8 mouse cellular contexts compared by ENCODE assay signal in the genomic region with DNA sequence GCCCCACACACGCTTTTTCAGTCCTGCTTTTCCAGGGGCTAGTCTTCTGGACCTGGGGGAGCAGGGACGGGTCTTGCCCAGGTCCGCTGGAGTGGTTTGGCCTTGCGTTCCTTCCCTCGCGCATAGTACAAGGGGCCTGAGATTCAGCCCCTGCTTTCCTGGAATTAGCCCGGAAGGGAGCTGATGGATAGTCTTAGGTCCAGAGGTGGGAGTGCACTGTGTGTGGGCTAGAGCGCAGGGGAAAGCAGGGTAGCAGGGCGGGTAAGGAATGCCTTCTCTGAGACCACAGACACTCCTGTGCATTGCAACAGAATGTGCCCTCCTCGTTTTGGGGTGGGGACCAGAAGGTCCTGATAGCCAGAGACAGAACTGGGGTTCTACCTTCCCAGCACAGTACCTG. TPM values are rescaled to one million over a fixed set of nuclear protein-coding genes. Genes with fewer than 3 reads are reported as not detected.
A peak's percentile ranks its signal among the peaks of the same experiment; 100 is the strongest.
DNase-seq lines count a peak whose midpoint lies in the region; ATAC-seq and TF ChIP-seq lines count a peak whose summit lies in the region.

No protein-coding gene starts in this region.

- H3K4me2 ChIP-seq in kidney, postnatal 0 days (ENCODE audit: low read length) = peak overlapping the region; percentile 89
- peak overlapping the region; percentile 50 for H3K4me2 ChIP-seq in intestine, embryonic 16.5 days (ENCODE audit: low read depth, low read length)
- peak overlapping the region; percentile 78 for H3K4me2 ChIP-seq in neural tube, embryonic 12.5 days (replicated peaks)

- peaks cover 26% of the 10 kb centered on the region for H3K4me1 ChIP-seq in kidney, postnatal 0 days (replicated peaks; ENCODE audit: insufficient read depth, low read length)
- peaks cover 34% of the 10 kb centered on the region for H3K4me1 ChIP-seq in intestine, embryonic 16.5 days (ENCODE audit: control insufficient read depth, insufficient read depth, low read length)
- peaks cover 32% of the 10 kb centered on the region for H3K4me1 ChIP-seq in neural tube, embryonic 12.5 days

- no peak overlapping the region for H3K4me3 ChIP-seq in kidney, postnatal 0 days (replicated peaks; ENCODE audit: low read depth, low read length)
- H3K4me3 ChIP-seq in intestine, embryonic 16.5 days (ENCODE audit: low read length) = peak overlapping the region; percentile 71
- H3K4me3 ChIP-seq in neural tube, embryonic 12.5 days = 0 out of 2 replicates have a peak overlapping the region, but pooled peaks have one; percentile 51

- no peaks in the 10 kb centered on the region for H3K9me3 ChIP-seq in kidney, postnatal 0 days (replicated peaks; ENCODE audit: low read length)
- no peaks in the 10 kb centered on the region for H3K9me3 ChIP-seq in intestine, embryonic 16.5 days (ENCODE audit: control insufficient read depth, low read length)
- H3K9me3 ChIP-seq in neural tube, embryonic 12.5 days = no peaks in the 10 kb centered on the region

- TF ChIP-seq CTCF in kidney, postnatal 0 days (IDR thresholded peaks at IDR 0.05; ENCODE audit: low read depth) = no peak

- H3K36me3 ChIP-seq in kidney, postnatal 0 days (ENCODE audit: insufficient read depth, low read length) = peaks cover 7% of the 10 kb centered on the region
- peaks cover under 1% of the 10 kb centered on the region; the same call in 1 of the 2 replicates for H3K36me3 ChIP-seq in intestine, embryonic 16.5 days (ENCODE audit: control insufficient read depth, insufficient read depth, low read length)
- peaks cover 12% of the 10 kb centered on the region for H3K36me3 ChIP-seq in neural tube, embryonic 12.5 days

- ATAC-seq in kidney, postnatal 0 days (replicated peaks; ENCODE audit: low FRiP score, low read depth) = peak; percentile 12; the same call in 1 of the 2 replicates
- ATAC-seq in erythroblast, adult 5-6 weeks (replicated peaks; ENCODE audit: low FRiP score, poor library complexity, severe bottlenecking) = peak; percentile 4; the same call in 1 of the 2 replicates
- ATAC-seq in intestine, embryonic 16.5 days = peak; percentile 5
- ATAC-seq in neural tube, embryonic 12.5 days (ENCODE audit: low FRiP score, low read depth) = peak; percentile 18; the same call in 1 of the 2 replicates

- 12% methylated on average over 10 of the region's 10 CpGs for WGBS in kidney, postnatal 0 days
- WGBS in intestine, embryonic 16.5 days = 25% methylated on average over 10 of the region's 10 CpGs
- 44% methylated on average over 10 of the region's 10 CpGs for WGBS in neural tube, embryonic 12.5 days

- peak; percentile 72 for DNase-seq in kidney, postnatal 0 days (ENCODE audit: low spot score)
- no peak for DNase-seq in kidney, adult 18-20 months
- no peak for DNase-seq in cerebellum, adult 18-20 months
- DNase-seq in natural killer cell, adult 2 months (ENCODE audit: low spot score in 2 of 2) = no peak
- DNase-seq in urinary bladder, postnatal 14 days (ENCODE audit: low spot score) = no peak

- H3K27ac ChIP-seq in kidney, postnatal 0 days = no peak overlapping the region
- peak overlapping the region; percentile 59 for H3K27ac ChIP-seq in intestine, embryonic 16.5 days (ENCODE audit: low read length)
- H3K27ac ChIP-seq in neural tube, embryonic 12.5 days = no peak overlapping the region

- H3K9ac ChIP-seq in kidney, postnatal 0 days (ENCODE audit: low read depth, low read length) = peak overlapping the region; percentile 71
- peak overlapping the region; percentile 90 for H3K9ac ChIP-seq in intestine, embryonic 16.5 days (ENCODE audit: low read depth, low read length)
- no peak overlapping the region for H3K9ac ChIP-seq in neural tube, embryonic 12.5 days

- H3K27me3 ChIP-seq in kidney, postnatal 0 days (ENCODE audit: insufficient read depth, low read length) = no peaks in the 10 kb centered on the region
- no peaks in the 10 kb centered on the region for H3K27me3 ChIP-seq in intestine, embryonic 16.5 days (replicated peaks; ENCODE audit: control insufficient read depth, insufficient read depth, low read length)
- no peaks in the 10 kb centered on the region for H3K27me3 ChIP-seq in neural tube, embryonic 12.5 days (replicated peaks)

RNA-seq across cellular contexts. Expression of a gene that starts 0.4 kb away (rescaled TPM):
- 354 and 392 TPM in 2 replicates for polyA plus RNA-seq in kidney, postnatal 0 days (2015; fragmentation: Nextera tagmentation; extraction: Ambion mirVana)
- total RNA-seq in erythroblast, adult 5-6 weeks (2015; ENCODE audit: low replicate concordance) = 77.1 and 85.7 TPM in 2 replicates
- 20.6 and 30.2 TPM in 2 replicates for total RNA-seq in erythroblast, adult 5-6 weeks (2017; ENCODE audit: low replicate concordance)
- 736 and 778 TPM in 2 replicates for polyA plus RNA-seq in intestine, embryonic 16.5 days (2015; fragmentation: Nextera tagmentation; extraction: Ambion mirVana)
- polyA plus RNA-seq in neural tube, embryonic 12.5 days (2016; fragmentation: Nextera tagmentation; extraction: Ambion mirVana) = 182 and 194 TPM in 2 replicates

RNA-seq across cellular contexts. Expression of a gene that starts 9.3 kb away (rescaled TPM):
- polyA plus RNA-seq in kidney, postnatal 0 days (2015; fragmentation: Nextera tagmentation; extraction: Ambion mirVana) = 21.2 and 24.7 TPM in 2 replicates
- 16.1 and 24.2 TPM in 2 replicates for total RNA-seq in erythroblast, adult 5-6 weeks (2015; ENCODE audit: low replicate concordance)
- 38.2 and 47.5 TPM in 2 replicates for total RNA-seq in erythroblast, adult 5-6 weeks (2017; ENCODE audit: low replicate concordance)
- 36.2 and 40.0 TPM in 2 replicates for polyA plus RNA-seq in intestine, embryonic 16.5 days (2015; fragmentation: Nextera tagmentation; extraction: Ambion mirVana)
- polyA plus RNA-seq in neural tube, embryonic 12.5 days (2016; fragmentation: Nextera tagmentation; extraction: Ambion mirVana) = 22.8 and 25.9 TPM in 2 replicates

RNA-seq across cellular contexts. Expression of a gene that starts 26.0 kb away (rescaled TPM):
- 12.5 and 14.9 TPM in 2 replicates for polyA plus RNA-seq in kidney, postnatal 0 days (2015; fragmentation: Nextera tagmentation; extraction: Ambion mirVana)
- 12.1 and 17.1 TPM in 2 replicates for total RNA-seq in erythroblast, adult 5-6 weeks (2015; ENCODE audit: low replicate concordance)
- total RNA-seq in erythroblast, adult 5-6 weeks (2017; ENCODE audit: low replicate concordance) = 14.7 and 23.0 TPM in 2 replicates
- 9.8 and 11.3 TPM in 2 replicates for polyA plus RNA-seq in intestine, embryonic 16.5 days (2015; fragmentation: Nextera tagmentation; extraction: Ambion mirVana)
- 6.4 and 6.5 TPM in 2 replicates for polyA plus RNA-seq in neural tube, embryonic 12.5 days (2016; fragmentation: Nextera tagmentation; extraction: Ambion mirVana)

RNA-seq across cellular contexts. Expression of a gene that starts 34.1 kb away (rescaled TPM):
- polyA plus RNA-seq in kidney, postnatal 0 days (2015; fragmentation: Nextera tagmentation; extraction: Ambion mirVana) = 19.4 and 23.3 TPM in 2 replicates
- 8.6 and 23.2 TPM in 2 replicates for total RNA-seq in erythroblast, adult 5-6 weeks (2015; ENCODE audit: low replicate concordance)
- 8.6 and 15.5 TPM in 2 replicates for total RNA-seq in erythroblast, adult 5-6 weeks (2017; ENCODE audit: low replicate concordance)
- polyA plus RNA-seq in intestine, embryonic 16.5 days (2015; fragmentation: Nextera tagmentation; extraction: Ambion mirVana) = 22.4 and 27.4 TPM in 2 replicates
- 4.6 and 6.2 TPM in 2 replicates for polyA plus RNA-seq in neural tube, embryonic 12.5 days (2016; fragmentation: Nextera tagmentation; extraction: Ambion mirVana)

RNA-seq across cellular contexts. Expression of a gene that starts 34.3 kb away (rescaled TPM):
- 64.5 and 73.3 TPM in 2 replicates for polyA plus RNA-seq in kidney, postnatal 0 days (2015; fragmentation: Nextera tagmentation; extraction: Ambion mirVana)
- 17.7 and 26.8 TPM in 2 replicates for total RNA-seq in erythroblast, adult 5-6 weeks (2015; ENCODE audit: low replicate concordance)
- total RNA-seq in erythroblast, adult 5-6 weeks (2017; ENCODE audit: low replicate concordance) = 9.1 and 10.2 TPM in 2 replicates
- polyA plus RNA-seq in intestine, embryonic 16.5 days (2015; fragmentation: Nextera tagmentation; extraction: Ambion mirVana) = 76.7 and 86.4 TPM in 2 replicates
- 65.6 and 69.7 TPM in 2 replicates for polyA plus RNA-seq in neural tube, embryonic 12.5 days (2016; fragmentation: Nextera tagmentation; extraction: Ambion mirVana)
